In the genomic region with DNA sequence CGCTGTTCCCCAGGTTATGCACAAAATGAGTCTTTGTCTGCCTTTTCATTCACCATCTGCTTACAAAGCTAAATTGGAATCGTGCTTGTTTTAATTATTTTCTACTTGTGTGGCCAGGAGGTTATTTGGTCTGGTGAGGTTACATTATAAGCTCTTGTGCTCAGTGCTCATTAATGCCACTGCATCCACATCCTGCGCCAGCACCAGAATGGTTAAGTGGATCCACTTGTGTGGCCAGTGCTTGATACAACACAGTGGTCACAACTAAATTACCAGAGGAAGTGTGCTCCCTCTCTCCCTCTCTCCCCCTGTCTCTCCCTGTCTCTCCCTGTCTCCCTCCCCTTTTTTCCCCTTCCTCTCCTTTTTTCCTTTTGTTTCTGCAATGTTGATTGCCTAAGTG, we compare ENCODE assay signal across 13 mouse cellular contexts.
DNase-seq lines count a peak whose midpoint lies in the region; ATAC-seq and TF ChIP-seq lines count a peak whose summit lies in the region.
"Had no signal": no experiment of that assay in that cellular context is flagged by ENCODE, and none has a peak within 500 bp of the region (broad histone marks: within the 10 kb centered on the region; RNA-seq: fewer than 3 reads in every experiment).

No protein-coding gene starts in this region.

- H3K9ac ChIP-seq in midbrain, embryonic 14.5 days (replicated peaks; ENCODE audit: low read length) = no peak overlapping the region
- H3K9ac ChIP-seq in midbrain, embryonic 11.5 days (ENCODE audit: low read length) = no peak overlapping the region
- H3K9ac ChIP-seq in forebrain, postnatal 0 days = no peak overlapping the region

- H3K27me3 ChIP-seq in midbrain, embryonic 14.5 days (ENCODE audit: control insufficient read depth, insufficient read depth, low read length) = no peaks in the 10 kb centered on the region
- no peaks in the 10 kb centered on the region for H3K27me3 ChIP-seq in midbrain, embryonic 11.5 days (ENCODE audit: control insufficient read depth, insufficient read depth, low read length)
- no peaks in the 10 kb centered on the region for H3K27me3 ChIP-seq in forebrain, postnatal 0 days (ENCODE audit: insufficient read depth, low read length)

- intact Hi-C loops in gastrocnemius, adult 2 months (cut with DNase I) = no loop called here
- intact Hi-C loops in gastrocnemius, postnatal 36 days (cut with DNase I) = no loop called here

- H3K4me1 ChIP-seq in midbrain, embryonic 14.5 days (ENCODE audit: control insufficient read depth, insufficient read depth, low read length) = peaks cover 11% of the 10 kb centered on the region
- peaks cover 14% of the 10 kb centered on the region for H3K4me1 ChIP-seq in midbrain, embryonic 11.5 days (ENCODE audit: control insufficient read depth, insufficient read depth, low read length)
- H3K4me1 ChIP-seq in forebrain, postnatal 0 days (ENCODE audit: insufficient read depth) = 0 out of 2 replicates have a peak, but pooled peaks cover 3% of the 10 kb centered on the region

- TF ChIP-seq CTCF in gastrocnemius, adult 2 months (IDR thresholded peaks at IDR 0.05) = no peak
- no peak for TF ChIP-seq CTCF in forebrain, postnatal 0 days (IDR thresholded peaks at IDR 0.05; ENCODE audit: low read depth)

- H3K4me3 ChIP-seq in gastrocnemius, adult 2 months = no peak overlapping the region
- H3K4me3 ChIP-seq in midbrain, embryonic 14.5 days (replicated peaks; ENCODE audit: low read depth, low read length) = no peak overlapping the region
- no peak overlapping the region for H3K4me3 ChIP-seq in midbrain, embryonic 11.5 days (ENCODE audit: low read depth, low read length)
- no peak overlapping the region for H3K4me3 ChIP-seq in forebrain, postnatal 0 days (ENCODE audit: low read depth, low read length)

- H3K36me3 ChIP-seq in midbrain, embryonic 14.5 days (ENCODE audit: control insufficient read depth, insufficient read depth, low read length) = no peaks in the 10 kb centered on the region
- no peaks in the 10 kb centered on the region for H3K36me3 ChIP-seq in midbrain, embryonic 11.5 days (ENCODE audit: control insufficient read depth, insufficient read depth, low read length)
- H3K36me3 ChIP-seq in forebrain, postnatal 0 days (ENCODE audit: insufficient read depth) = no peaks in the 10 kb centered on the region

- DNase-seq in gastrocnemius, adult 2 months = no peak
- no peak for DNase-seq in gastrocnemius, postnatal 36 days
- peak; percentile 32 for DNase-seq in midbrain, embryonic 14.5 days
- DNase-seq in midbrain, embryonic 11.5 days (ENCODE audit: low spot score, missing footprints) = no peak
- DNase-seq in forebrain, postnatal 0 days = peak; percentile 32
- DNase-seq in c-Kit-positive CD71-positive TER-119-positive erythroid progenitor cells, embryonic 14.5 days (ENCODE audit: low spot score) = no peak
- no peak for DNase-seq in lung, postnatal 25 days (ENCODE audit: low spot score)
- no peak for DNase-seq in ovary, postnatal 14 days (ENCODE audit: low spot score)
- DNase-seq: cerebellum, adult 9-11 months; gastrocnemius, postnatal 25 days; kidney, adult 9 months had no signal

- H3K9me3 ChIP-seq in midbrain, embryonic 14.5 days (ENCODE audit: control insufficient read depth, low read length) = no peaks in the 10 kb centered on the region
- H3K9me3 ChIP-seq in midbrain, embryonic 11.5 days (ENCODE audit: control insufficient read depth, low read length) = no peaks in the 10 kb centered on the region
- H3K9me3 ChIP-seq in forebrain, postnatal 0 days (ENCODE audit: low read length) = no peaks in the 10 kb centered on the region

- WGBS in midbrain, embryonic 14.5 days = 32% methylated on average over 3 of the region's 3 CpGs
- 33% methylated on average over 3 of the region's 3 CpGs for WGBS in midbrain, embryonic 11.5 days
- 6% methylated on average over 3 of the region's 3 CpGs for WGBS in forebrain, postnatal 0 days

- peak overlapping the region; percentile 41; the same call in 1 of the 2 replicates for H3K27ac ChIP-seq in gastrocnemius, adult 2 months
- H3K27ac ChIP-seq in midbrain, embryonic 14.5 days (replicated peaks; ENCODE audit: low read depth, low read length) = no peak overlapping the region
- H3K27ac ChIP-seq in midbrain, embryonic 11.5 days (ENCODE audit: low read depth, low read length) = no peak overlapping the region
- H3K27ac ChIP-seq in forebrain, postnatal 0 days (ENCODE audit: low read depth, low read length) = no peak overlapping the region
- H3K27ac ChIP-seq: stomach, postnatal 0 days had no signal

- no peak for ATAC-seq in midbrain, embryonic 14.5 days (ENCODE audit: low FRiP score, low TSS enrichment)
- no peak for ATAC-seq in midbrain, embryonic 11.5 days (ENCODE audit: low FRiP score)
- peak; percentile 51; the same call in 1 of the 2 replicates for ATAC-seq in forebrain, postnatal 0 days
- ATAC-seq: lung, postnatal 0 days had no signal

- no peak overlapping the region for H3K4me2 ChIP-seq in midbrain, embryonic 14.5 days (ENCODE audit: low read length)
- H3K4me2 ChIP-seq in midbrain, embryonic 11.5 days = no peak overlapping the region
- H3K4me2 ChIP-seq in forebrain, postnatal 0 days (ENCODE audit: low read depth) = no peak overlapping the region

Comparison
In these comparisons a context has a peak if more than half of its experiments do, and no peak if none do; other contexts are left out.
1. DNase-seq: peak in midbrain, embryonic 14.5 days (single experiment) and forebrain, postnatal 0 days (single experiment); none in gastrocnemius, adult 2 months (single experiment), gastrocnemius, postnatal 36 days (0 of 2), midbrain, embryonic 11.5 days (single experiment), c-Kit-positive CD71-positive TER-119-positive erythroid progenitor cells, embryonic 14.5 days (single experiment), lung, postnatal 25 days (single experiment) and ovary, postnatal 14 days (single experiment).